Comparison of ENCODE assay signal across 8 mouse cellular contexts in the genomic region with DNA sequence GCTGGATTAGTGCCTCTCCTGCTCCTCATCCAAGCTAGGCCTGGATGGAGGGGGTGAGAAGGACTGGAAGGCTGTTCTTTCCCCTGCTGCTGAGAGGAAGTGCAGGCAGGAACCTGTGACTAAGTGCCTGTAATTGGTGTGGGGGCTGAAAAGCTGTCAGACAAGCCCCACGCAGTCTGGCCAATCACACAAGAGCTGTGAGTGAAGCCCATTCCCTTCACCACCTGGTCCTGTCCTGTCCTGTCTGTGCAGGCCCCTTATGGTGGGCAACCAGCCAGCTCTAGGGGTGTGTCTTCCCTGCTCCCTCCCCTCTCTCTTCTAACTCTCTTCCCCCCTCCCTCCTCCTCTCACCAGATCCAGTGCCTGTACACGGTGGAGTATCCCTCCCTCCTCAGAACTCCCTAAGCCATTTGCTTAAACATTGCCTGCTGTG. TPM values are rescaled to one million over a fixed set of nuclear protein-coding genes. Genes with fewer than 3 reads are reported as not detected.
DNase-seq lines count a peak whose midpoint lies in the region; ATAC-seq and TF ChIP-seq lines count a peak whose summit lies in the region.

No protein-coding gene starts in this region.

- peak; percentile 89 for ATAC-seq in forebrain, embryonic 13.5 days
- ATAC-seq in hindbrain, embryonic 13.5 days (ENCODE audit: low FRiP score), result peak; percentile 67; the same call in 1 of the 2 replicates

- no peaks in the 10 kb centered on the region for H3K36me3 ChIP-seq in forebrain, embryonic 13.5 days (ENCODE audit: poor library complexity, severe bottlenecking)
- H3K36me3 ChIP-seq in hindbrain, embryonic 13.5 days, result no peaks in the 10 kb centered on the region

- H3K4me1 ChIP-seq in forebrain, embryonic 13.5 days, result peaks cover 42% of the 10 kb centered on the region
- peaks cover 36% of the 10 kb centered on the region for H3K4me1 ChIP-seq in hindbrain, embryonic 13.5 days (replicated peaks)

- no peaks in the 10 kb centered on the region for H3K27me3 ChIP-seq in forebrain, embryonic 13.5 days
- H3K27me3 ChIP-seq in hindbrain, embryonic 13.5 days, result 0 out of 2 replicates have a peak, but pooled peaks cover 5% of the 10 kb centered on the region

- WGBS in forebrain, embryonic 13.5 days, result 4% methylated on average over 2 of the region's 2 CpGs
- 17% methylated on average over 2 of the region's 2 CpGs for WGBS in hindbrain, embryonic 13.5 days

- H3K9ac ChIP-seq in forebrain, embryonic 13.5 days, result 0 out of 2 replicates have a peak overlapping the region, but pooled peaks have one; percentile 22
- H3K9ac ChIP-seq in hindbrain, embryonic 13.5 days, result peak overlapping the region; percentile 51; the same call in 1 of the 2 replicates

- DNase-seq in gastrocnemius, adult 2 months, result no peak
- no peak for DNase-seq in gastrocnemius, postnatal 36 days
- peak; percentile 91 for DNase-seq in MN1 (ENCODE audit: low spot score)
- peak; percentile 69 to 79 for DNase-seq in left cerebral cortex, postnatal 25 days (ENCODE audit: low spot score in 2 of 2)
- DNase-seq in right cerebral cortex, postnatal 14 days, result peak; percentile 62
- DNase-seq in cerebellum, adult 18-20 months, result no peak

- H3K4me3 ChIP-seq in gastrocnemius, adult 2 months, result no peak overlapping the region
- H3K4me3 ChIP-seq in forebrain, embryonic 13.5 days, result no peak overlapping the region
- no peak overlapping the region for H3K4me3 ChIP-seq in hindbrain, embryonic 13.5 days

- no peak overlapping the region for H3K4me2 ChIP-seq in forebrain, embryonic 13.5 days
- no peak overlapping the region for H3K4me2 ChIP-seq in hindbrain, embryonic 13.5 days

- no peak for TF ChIP-seq CTCF in gastrocnemius, adult 2 months (IDR thresholded peaks at IDR 0.05)

- intact Hi-C loops in gastrocnemius, adult 2 months (cut with DNase I), result no loop called here
- intact Hi-C loops in gastrocnemius, postnatal 36 days (cut with DNase I), result no loop called here
- intact Hi-C loops in left cerebral cortex, postnatal 25 days (cut with DNase I), result loop anchor here (5.0 kb wide), 2 partner anchors 65 to 215 kb away; no protein-coding TSS in a partner anchor

- H3K9me3 ChIP-seq in forebrain, embryonic 13.5 days (replicated peaks), result 0 out of 2 replicates have a peak, but pooled peaks cover 3% of the 10 kb centered on the region
- no peaks in the 10 kb centered on the region for H3K9me3 ChIP-seq in hindbrain, embryonic 13.5 days

- peak overlapping the region; percentile 16; the same call in 1 of the 2 replicates for H3K27ac ChIP-seq in gastrocnemius, adult 2 months
- H3K27ac ChIP-seq in forebrain, embryonic 13.5 days, result peak overlapping the region; percentile 85
- peak overlapping the region; percentile 40; the same call in 1 of the 2 replicates for H3K27ac ChIP-seq in hindbrain, embryonic 13.5 days

RNA-seq across cellular contexts. Expression of gene Sult5a1, which starts 20.5 kb away (rescaled TPM):
- total RNA-seq in gastrocnemius, adult 2 months (2021), result 1 to 10 TPM; 2.1 to 2.5 TPM
- 1 to 10 TPM; 2.8 to 3.0 TPM for total RNA-seq in gastrocnemius, postnatal 36 days (2021)
- polyA plus RNA-seq in forebrain, embryonic 13.5 days (2015; fragmentation: Nextera tagmentation; extraction: Ambion mirVana), result 0.40 and 0.44 TPM in 2 replicates
- 1.5 and 2.2 TPM in 2 replicates for polyA plus RNA-seq in hindbrain, embryonic 13.5 days (2015; fragmentation: Nextera tagmentation; extraction: Ambion mirVana)
- not detected for total RNA-seq in left cerebral cortex, postnatal 25 days (2021)

RNA-seq across cellular contexts. Expression of gene Cpne7, which starts 20.5 kb away (rescaled TPM):
- total RNA-seq in gastrocnemius, adult 2 months (2021), result under 1 TPM; 0.13 to 0.20 TPM
- total RNA-seq in gastrocnemius, postnatal 36 days (2021), result under 1 TPM in 1 of 2 experiments, not detected in 1; 0.23 TPM
- polyA plus RNA-seq in forebrain, embryonic 13.5 days (2015; fragmentation: Nextera tagmentation; extraction: Ambion mirVana), result 0.43 and 0.64 TPM in 2 replicates
- 0.53 and 0.87 TPM in 2 replicates for polyA plus RNA-seq in hindbrain, embryonic 13.5 days (2015; fragmentation: Nextera tagmentation; extraction: Ambion mirVana)
- 10 to 100 TPM; 47.5 to 62.6 TPM for total RNA-seq in left cerebral cortex, postnatal 25 days (2021)

RNA-seq across cellular contexts. Expression of gene Rpl13, which starts 35.5 kb away (rescaled TPM):
- 100 to 1,000 TPM; 389 to 466 TPM for total RNA-seq in gastrocnemius, adult 2 months (2021)
- total RNA-seq in gastrocnemius, postnatal 36 days (2021), result 100 to 1,000 TPM; 328 to 417 TPM
- 917 and 1,023 TPM in 2 replicates for polyA plus RNA-seq in forebrain, embryonic 13.5 days (2015; fragmentation: Nextera tagmentation; extraction: Ambion mirVana)
- polyA plus RNA-seq in hindbrain, embryonic 13.5 days (2015; fragmentation: Nextera tagmentation; extraction: Ambion mirVana), result 766 and 789 TPM in 2 replicates
- total RNA-seq in left cerebral cortex, postnatal 25 days (2021), result 100 to 1,000 TPM; 350 to 359 TPM

RNA-seq across cellular contexts. Expression of gene Dpep1, which starts 48.4 kb away (rescaled TPM):
- total RNA-seq in gastrocnemius, adult 2 months (2021), result 10 to 100 TPM; 13.6 to 16.7 TPM
- total RNA-seq in gastrocnemius, postnatal 36 days (2021), result 10 to 100 TPM; 11.7 to 14.6 TPM
- not detected in 2 replicates for polyA plus RNA-seq in forebrain, embryonic 13.5 days (2015; fragmentation: Nextera tagmentation; extraction: Ambion mirVana)
- 0.35 TPM in 1 of 2 replicates, not detected in the other for polyA plus RNA-seq in hindbrain, embryonic 13.5 days (2015; fragmentation: Nextera tagmentation; extraction: Ambion mirVana)
- not detected for total RNA-seq in left cerebral cortex, postnatal 25 days (2021)

Comparison
In these comparisons a context has a peak if more than half of its experiments do, and no peak if none do; other contexts are left out.
1. DNase-seq: peak in MN1 (single experiment), left cerebral cortex, postnatal 25 days (2 of 2) and right cerebral cortex, postnatal 14 days (single experiment); none in gastrocnemius, adult 2 months (single experiment), gastrocnemius, postnatal 36 days (0 of 2) and cerebellum, adult 18-20 months (0 of 2).
2. H3K27ac ChIP-seq: peak in every context shown above with its lines; median percentile 85 in forebrain, embryonic 13.5 days; 40 in hindbrain, embryonic 13.5 days; 16 in gastrocnemius, adult 2 months.
3. RNA of gene Cpne7, which starts 20.5 kb away (total RNA-seq): 47.5 to 62.6 TPM in left cerebral cortex, postnatal 25 days; 0.23 TPM in gastrocnemius, postnatal 36 days and 0.13 to 0.20 TPM in gastrocnemius, adult 2 months; every median in the first group is over 10 times any median in the second.